Mouse (Mus musculus): ENCODE measurements at regions not wholly inside any gene's neighbourhood (a gene's known extent, or its start where the extent isn't known, plus 50 kb on each side); places are given as distances from the start of the nearest gene placed in this dataset.

GRCm38 (mm10) chr2:107519761-107520160, 229.3 kb downstream of the Kcna4 start:
- TF ChIP-seq EP300 (IDR thresholded peaks at IDR 0.05) (no peak), CTCF (IDR thresholded peaks at IDR 0.05) (no peak)

Measured in lung, postnatal 0 days (tissue).